Mouse (Mus musculus) kidney, embryonic 15.5 days (tissue): ENCODE measurements around the gene Sergef. TPM values are rescaled to one million over a fixed set of nuclear protein-coding genes. Genes with fewer than 3 reads are reported as not detected.

ENCODE experiments used
- ATAC-seq: fragments of 200-750 bp; cut with Nextera tagmentation; replicated peaks from 2 replicates; pipeline ENCODE4 v1.8.0; 2017; ENCODE audit warnings: moderate TSS enrichment; ENCODE audit not compliant: low FRiP score
- H3K27ac ChIP-seq: fragments of 300-500 bp; sonication (generic); 2 replicates; pipeline ENCODE4 v1.5.1; 2015; ENCODE audit warnings: mild to moderate bottlenecking, inconsistent platforms
- H3K27me3 ChIP-seq: fragments of 300-500 bp; sonication (generic); 2 replicates; pipeline ENCODE4 v1.6.1; 2015; ENCODE audit warnings: inconsistent platforms
- H3K36me3 ChIP-seq: fragments of 300-500 bp; sonication (generic); 2 replicates; pipeline ENCODE4 v1.6.1; 2015; ENCODE audit warnings: inconsistent platforms
- H3K4me1 ChIP-seq: fragments of 300-500 bp; sonication (generic); 2 replicates; pipeline ENCODE4 v1.6.1; 2015; ENCODE audit warnings: inconsistent platforms
- H3K4me2 ChIP-seq: fragments of 300-500 bp; sonication (generic); 2 replicates; pipeline ENCODE4 v1.6.1; 2015; ENCODE audit warnings: moderate library complexity, mild to moderate bottlenecking, inconsistent platforms
- H3K4me3 ChIP-seq: fragments of 300-500 bp; sonication (generic); replicated peaks from 2 replicates; pipeline ENCODE4 v1.5.1; 2015; ENCODE audit warnings: mild to moderate bottlenecking, inconsistent platforms
- H3K9ac ChIP-seq: fragments of 300-500 bp; sonication (generic); 2 replicates; pipeline ENCODE4 v1.6.1; 2015; ENCODE audit warnings: mild to moderate bottlenecking, inconsistent platforms
- H3K9me3 ChIP-seq: fragments of 300-500 bp; sonication (generic); replicated peaks from 2 replicates; pipeline ENCODE4 v1.6.1; 2016; ENCODE audit warnings: inconsistent platforms
- WGBS: fragments of 180-500 bp; shearing (Covaris S2); methylation state at CpG from one replicate; pipeline ENCODE4 v1.1.7; 2015; ENCODE audit warnings: mixed read lengths; 5-methylcytosine and 5-hydroxymethylcytosine counted together
- polyA plus RNA-seq: library from polyadenylated mRNA; unstranded; fragments of >200 nt; fragmentation: Nextera tagmentation; extraction: Ambion mirVana; gene quantifications from 2 replicates; pipeline ENCODE4 v1.2.1, GENCODE M21; 2015

Sergef gene
- polyA plus RNA-seq, 1 experiment from 2014 or later, result 13.9 TPM

- no peaks in the 10 kb centered on the region for H3K4me1 ChIP-seq
- no peak overlapping the region for H3K27ac ChIP-seq
- H3K9ac ChIP-seq, result no peak overlapping the region
- no peak overlapping the region for H3K4me3 ChIP-seq
- 54% methylated on average over 24 of the region's 24 CpGs for WGBS
- H3K4me2 ChIP-seq, result no peak overlapping the region
- H3K9me3 ChIP-seq, result no peaks in the 10 kb centered on the region
- H3K36me3 ChIP-seq, result no peaks in the 10 kb centered on the region
- no peaks in the 10 kb centered on the region for H3K27me3 ChIP-seq
- 0 out of 2 replicates have a peak, but pooled peaks have one; percentile 33 for ATAC-seq
Measured at GRCm38 (mm10) chr7:46509391-46510310, 130.0 kb downstream of the Sergef start.

- no peak for ATAC-seq
- Histone ChIP-seq H3K9ac (no peak overlapping the region), H3K9me3 (no peaks in the 10 kb centered on the region), H3K27ac (no peak overlapping the region), H3K4me3 (no peak overlapping the region), H3K36me3 (no peaks in the 10 kb centered on the region), H3K4me1 (no peaks in the 10 kb centered on the region), H3K27me3 (no peaks in the 10 kb centered on the region), H3K4me2 (no peak overlapping the region)
- WGBS, result 49% methylated on average over 12 of the region's 12 CpGs
Measured at GRCm38 (mm10) chr7:46508590-46509318, 130.9 kb downstream of the Sergef start.

- Histone ChIP-seq H3K4me1 (peaks cover 4% of the 10 kb centered on the region; the same call in 1 of the 2 replicates), H3K36me3 (no peaks in the 10 kb centered on the region)
- WGBS, result 57% methylated on average over 4 of the region's 4 CpGs
Measured at GRCm38 (mm10) chr7:46504157-46504556, 135.4 kb downstream of the Sergef start.

GRCm38 (mm10) chr7:46502650-46503049 lies 137.0 kb downstream of the Sergef start:
- no peak overlapping the region for H3K4me2 ChIP-seq
- no peaks in the 10 kb centered on the region for H3K36me3 ChIP-seq
- H3K9me3 ChIP-seq, result no peaks in the 10 kb centered on the region
- no peaks in the 10 kb centered on the region for H3K27me3 ChIP-seq
- ATAC-seq, result no peak
- H3K4me1 ChIP-seq, result peaks cover 4% of the 10 kb centered on the region; the same call in 1 of the 2 replicates
- no peak overlapping the region for H3K27ac ChIP-seq
- 79% methylated on average over 13 of the region's 13 CpGs for WGBS
- no peak overlapping the region for H3K9ac ChIP-seq
- H3K4me3 ChIP-seq, result no peak overlapping the region

More at GRCm38 (mm10) chr7:46504157-46504556, 135.4 kb downstream of the Sergef start:
- Histone ChIP-seq H3K9ac (no peak overlapping the region), H3K4me2 (no peak overlapping the region), H3K4me3 (no peak overlapping the region), H3K27ac (no peak overlapping the region), H3K27me3 (no peaks in the 10 kb centered on the region), H3K9me3 (no peaks in the 10 kb centered on the region)
- ATAC-seq, result no peak

- Histone ChIP-seq H3K27ac (no peak overlapping the region), H3K4me3 (no peak overlapping the region)
Measured at GRCm38 (mm10) chr7:46501458-46501857, 138.1 kb downstream of the Sergef start.

GRCm38 (mm10) chr7:46499561-46499960 lies 140.0 kb downstream of the Sergef start:
- 86% methylated on average over 4 of the region's 4 CpGs for WGBS
- peaks cover 4% of the 10 kb centered on the region; the same call in 1 of the 2 replicates for H3K4me1 ChIP-seq
- H3K27ac ChIP-seq, result no peak overlapping the region
- no peak overlapping the region for H3K4me2 ChIP-seq
- H3K9me3 ChIP-seq, result no peaks in the 10 kb centered on the region
- H3K27me3 ChIP-seq, result no peaks in the 10 kb centered on the region
- H3K4me3 ChIP-seq, result no peak overlapping the region
- H3K9ac ChIP-seq, result no peak overlapping the region
- no peak for ATAC-seq
- no peaks in the 10 kb centered on the region for H3K36me3 ChIP-seq

More at GRCm38 (mm10) chr7:46501458-46501857, 138.1 kb downstream of the Sergef start:
- Histone ChIP-seq H3K9ac (no peak overlapping the region), H3K4me2 (no peak overlapping the region), H3K4me1 (peaks cover 4% of the 10 kb centered on the region; the same call in 1 of the 2 replicates), H3K27me3 (no peaks in the 10 kb centered on the region), H3K36me3 (no peaks in the 10 kb centered on the region), H3K9me3 (no peaks in the 10 kb centered on the region)
- WGBS, result 73% methylated on average over 2 of the region's 2 CpGs
- ATAC-seq, result no peak

GRCm38 (mm10) chr7:46492134-46492678 lies 147.4 kb downstream of the Sergef start:
- Histone ChIP-seq H3K4me2 (no peak overlapping the region), H3K9ac (no peak overlapping the region), H3K9me3 (no peaks in the 10 kb centered on the region), H3K36me3 (no peaks in the 10 kb centered on the region), H3K4me1 (peaks cover 4% of the 10 kb centered on the region), H3K27ac (no peak overlapping the region), H3K27me3 (no peaks in the 10 kb centered on the region), H3K4me3 (no peak overlapping the region)
- ATAC-seq, result no peak
- WGBS, result 55% methylated on average over 14 of the region's 14 CpGs

GRCm38 (mm10) chr7:46487354-46487753 lies 152.3 kb downstream of the Sergef start:
- Histone ChIP-seq H3K4me3 (no peak overlapping the region), H3K4me1 (peaks cover 16% of the 10 kb centered on the region), H3K9me3 (no peaks in the 10 kb centered on the region), H3K4me2 (no peak overlapping the region), H3K27ac (no peak overlapping the region), H3K27me3 (no peaks in the 10 kb centered on the region), H3K36me3 (no peaks in the 10 kb centered on the region), H3K9ac (no peak overlapping the region)
- ATAC-seq, result no peak
- 54% methylated on average over 4 of the region's 4 CpGs for WGBS

GRCm38 (mm10) chr7:46486761-46487160 lies 152.8 kb downstream of the Sergef start:
- H3K27me3 ChIP-seq, result no peaks in the 10 kb centered on the region
- no peak for ATAC-seq
- no peaks in the 10 kb centered on the region for H3K9me3 ChIP-seq
- no peak overlapping the region for H3K4me3 ChIP-seq
- 74% methylated on average over 5 of the region's 5 CpGs for WGBS
- H3K4me2 ChIP-seq, result no peak overlapping the region
- H3K27ac ChIP-seq, result no peak overlapping the region
- H3K9ac ChIP-seq, result no peak overlapping the region
- peaks cover 15% of the 10 kb centered on the region; the same call in 1 of the 2 replicates for H3K4me1 ChIP-seq
- no peaks in the 10 kb centered on the region for H3K36me3 ChIP-seq

- no peak overlapping the region for H3K4me2 ChIP-seq
Measured at GRCm38 (mm10) chr7:46484223-46484622, 155.4 kb downstream of the Sergef start.

GRCm38 (mm10) chr7:46483050-46483449 lies 156.6 kb downstream of the Sergef start:
- 54% methylated on average over 10 of the region's 10 CpGs for WGBS
- no peak for ATAC-seq
- H3K36me3 ChIP-seq, result no peaks in the 10 kb centered on the region

More at GRCm38 (mm10) chr7:46484223-46484622, 155.4 kb downstream of the Sergef start:
- Histone ChIP-seq H3K9ac (no peak overlapping the region), H3K4me1 (peaks cover 15% of the 10 kb centered on the region; the same call in 1 of the 2 replicates), H3K4me3 (no peak overlapping the region), H3K27ac (no peak overlapping the region), H3K9me3 (no peaks in the 10 kb centered on the region), H3K27me3 (no peaks in the 10 kb centered on the region), H3K36me3 (no peaks in the 10 kb centered on the region)
- WGBS, result 52% methylated on average over 6 of the region's 6 CpGs
- peak; percentile 61 for ATAC-seq

More at GRCm38 (mm10) chr7:46483050-46483449, 156.6 kb downstream of the Sergef start:
- H3K9me3 ChIP-seq, result no peaks in the 10 kb centered on the region
- no peak overlapping the region for H3K9ac ChIP-seq
- no peak overlapping the region for H3K4me3 ChIP-seq
- peaks cover 15% of the 10 kb centered on the region; the same call in 1 of the 2 replicates for H3K4me1 ChIP-seq
- H3K27me3 ChIP-seq, result no peaks in the 10 kb centered on the region
- no peak overlapping the region for H3K4me2 ChIP-seq
- no peak overlapping the region for H3K27ac ChIP-seq
